Mouse (Mus musculus) frontal cortex, adult 2 months (tissue): ENCODE results near the gene Irf2bp1. TPM values are rescaled to one million over a fixed set of nuclear protein-coding genes. Genes with fewer than 3 reads are reported as not detected.

ENCODE experiments used
- DNase-seq, 2 experiments: peaks; one replicate each; pipeline ENCODE4 v3.0.0; 2022; ENCODE audit warnings: low spot score in 1 of 2; ENCODE audit errors: extremely low spot score in 1 of 2
- polyA plus RNA-seq: library from polyadenylated mRNA; depleted of rRNA; stranded (reverse); fragments of >200 nt; gene quantifications from 2 replicates; pipeline ENCODE4 v1.2.3, GENCODE M21; 2012

The Irf2bp1 gene
- polyA plus RNA-seq, 1 experiment = 29.0 TPM

GRCm38 (mm10) chr7:18998835-18999234 lies 5.0 kb upstream of the Irf2bp1 start:
- DNase-seq = no peak

GRCm38 (mm10) chr7:19000421-19000820 lies 3.4 kb upstream of the Irf2bp1 start:
- no peak for DNase-seq

GRCm38 (mm10) chr7:19001066-19001806 lies 2.6 kb upstream of the Irf2bp1 start:
- no peak for DNase-seq

GRCm38 (mm10) chr7:19001807-19002085 lies 2.1 kb upstream of the Irf2bp1 start:
- DNase-seq = no peak

GRCm38 (mm10) chr7:19002115-19002514 lies 1.7 kb upstream of the Irf2bp1 start:
- no peak for DNase-seq

- peak; percentile 76 to 90 for DNase-seq
Measured at GRCm38 (mm10) chr7:19002848-19003498, 871 bp upstream of the Irf2bp1 start.

GRCm38 (mm10) chr7:19004631-19005079 lies 811 bp downstream of the Irf2bp1 start:
- no peak for DNase-seq

- no peak for DNase-seq
Measured at GRCm38 (mm10) chr7:19005417-19006121, 1.7 kb downstream of the Irf2bp1 start.

- DNase-seq = peak; percentile 84 to 92
Measured at GRCm38 (mm10) chr7:19006476-19006875, 2.6 kb downstream of the Irf2bp1 start.

- no peak for DNase-seq
Measured at GRCm38 (mm10) chr7:19007026-19007977, 3.5 kb downstream of the Irf2bp1 start.

GRCm38 (mm10) chr7:19010581-19010980 lies 6.7 kb downstream of the Irf2bp1 start:
- no peak for DNase-seq

GRCm38 (mm10) chr7:19012025-19012621 lies 8.3 kb downstream of the Irf2bp1 start:
- DNase-seq = no peak

- DNase-seq = no peak
Measured at GRCm38 (mm10) chr7:19012882-19013281, 9.0 kb downstream of the Irf2bp1 start.

- DNase-seq = no peak
Measured at GRCm38 (mm10) chr7:19014452-19014851, 10.6 kb downstream of the Irf2bp1 start.

- DNase-seq = no peak
Measured at GRCm38 (mm10) chr7:19016042-19016441, 12.2 kb downstream of the Irf2bp1 start.

GRCm38 (mm10) chr7:19017909-19018308 lies 14.1 kb downstream of the Irf2bp1 start:
- no peak for DNase-seq

- no peak for DNase-seq
Measured at GRCm38 (mm10) chr7:19021048-19021447, 17.2 kb downstream of the Irf2bp1 start.

GRCm38 (mm10) chr7:19022189-19022958 lies 18.5 kb downstream of the Irf2bp1 start:
- DNase-seq = no peak

GRCm38 (mm10) chr7:19023357-19023814 lies 19.5 kb downstream of the Irf2bp1 start, which contains the start of gene Foxa3:
Foxa3 (minus strand) TSS chr7:19023538.
- no peak for DNase-seq
